Mouse (Mus musculus): Measurements from ENCODE around the gene Chil1.

Chil1 gene

GRCm38 (mm10) chr1:134230638-134231228 is 48.8 kb downstream of the Chil1 start:
- no peak for DNase-seq (ENCODE audit: low read depth, low spot score)

- DNase-seq (ENCODE audit: low read depth, low spot score) = no peak
Measured at GRCm38 (mm10) chr1:134231270-134231669, 49.3 kb downstream of the Chil1 start.

- DNase-seq (ENCODE audit: low read depth, low spot score) = no peak
Measured at GRCm38 (mm10) chr1:134231681-134232080, 49.7 kb downstream of the Chil1 start.

- DNase-seq (ENCODE audit: low read depth, low spot score) = no peak
Measured at GRCm38 (mm10) chr1:134232326-134232725, 50.4 kb downstream of the Chil1 start.

- DNase-seq (ENCODE audit: low read depth, low spot score) = no peak
Measured at GRCm38 (mm10) chr1:134232778-134233531, 51.0 kb downstream of the Chil1 start.

GRCm38 (mm10) chr1:134233681-134234454 is 51.9 kb downstream of the Chil1 start:
- DNase-seq (ENCODE audit: low read depth, low spot score) = no peak

- no peak for DNase-seq (ENCODE audit: low read depth, low spot score)
Measured at GRCm38 (mm10) chr1:134234455-134235390, 52.7 kb downstream of the Chil1 start.

GRCm38 (mm10) chr1:134235391-134235921 is 53.5 kb downstream of the Chil1 start, which contains the start of gene Adora1:
Gene Adora1, minus strand, starts transcription at chr1:134235431.
- DNase-seq (ENCODE audit: low read depth, low spot score) = no peak

- no peak for DNase-seq (ENCODE audit: low read depth, low spot score)
Measured at GRCm38 (mm10) chr1:134236142-134236541, 54.2 kb downstream of the Chil1 start.

GRCm38 (mm10) chr1:134237438-134237837 is 55.5 kb downstream of the Chil1 start:
- no peak for DNase-seq (ENCODE audit: low read depth, low spot score)

Data from CD4-positive helper T cell, adult 2 months (primary cell).